Mouse (Mus musculus) G1E (cell line): Measurements from ENCODE around the gene Tjap1.

Source experiments
- CTCF ChIP-seq: IDR thresholded peaks from 2 replicates; pipeline ENCODE4 v1.5.1; 2012; ENCODE audit warnings: low read depth, low read length, inconsistent platforms, mixed read lengths
- GATA1 ChIP-seq: IDR thresholded peaks from 2 replicates; pipeline ENCODE4 v1.6.1; 2012; ENCODE audit warnings: borderline replicate concordance, low read length, inconsistent platforms, mixed read lengths
- TAL1 ChIP-seq: conservative IDR thresholded peaks from 2 replicates; pipeline ENCODE4 v1.6.1; 2012; ENCODE audit warnings: low read depth, low read length, inconsistent platforms, mixed read lengths

- TF ChIP-seq CTCF (no peak), TAL1 (no peak), GATA1 (no peak)
Measured at GRCm38 (mm10) chr17:46315813-46316212, 33.0 kb upstream of the Tjap1 start.
